Mouse (Mus musculus): Measurements from ENCODE around the gene Xrcc4.
"Not testable (repeated sequence)": the region's sequence is repeated elsewhere in the genome, so short reads cannot be mapped to it uniquely, and the experiment has no call there.

Gene Xrcc4

GRCm38 (mm10) chr13:89814543-89814942, 274.9 kb downstream of the Xrcc4 start:
- DNase-seq (ENCODE audit: low read depth, low spot score) = no peak

GRCm38 (mm10) chr13:89812169-89812568, 277.2 kb downstream of the Xrcc4 start:
- DNase-seq (ENCODE audit: low read depth, low spot score) = no peak

- no peak for DNase-seq (ENCODE audit: low read depth, low spot score)
Measured at GRCm38 (mm10) chr13:89809024-89809423, 280.4 kb downstream of the Xrcc4 start.

GRCm38 (mm10) chr13:89801901-89802300, 287.5 kb downstream of the Xrcc4 start:
- DNase-seq (ENCODE audit: low read depth, low spot score) = no peak

- no peak for DNase-seq (ENCODE audit: low read depth, low spot score)
Measured at GRCm38 (mm10) chr13:89797721-89798120, 291.7 kb downstream of the Xrcc4 start.

- no peak for DNase-seq (ENCODE audit: low read depth, low spot score)
Measured at GRCm38 (mm10) chr13:89791475-89791874, 297.9 kb downstream of the Xrcc4 start.

- no peak for DNase-seq (ENCODE audit: low read depth, low spot score)
Measured at GRCm38 (mm10) chr13:89782886-89783285, 306.5 kb downstream of the Xrcc4 start.

- no peak for DNase-seq (ENCODE audit: low read depth, low spot score)
Measured at GRCm38 (mm10) chr13:89780276-89780675, 309.1 kb downstream of the Xrcc4 start.

- DNase-seq (ENCODE audit: low read depth, low spot score) = peak; percentile 56
Measured at GRCm38 (mm10) chr13:89779208-89779911, 310.0 kb downstream of the Xrcc4 start.

GRCm38 (mm10) chr13:89777764-89778163, 311.6 kb downstream of the Xrcc4 start:
- no peak for DNase-seq (ENCODE audit: low read depth, low spot score)

- no peak for DNase-seq (ENCODE audit: low read depth, low spot score)
Measured at GRCm38 (mm10) chr13:89777146-89777545, 312.3 kb downstream of the Xrcc4 start.

GRCm38 (mm10) chr13:89766551-89766950, 322.9 kb downstream of the Xrcc4 start:
- no peak for DNase-seq (ENCODE audit: low read depth, low spot score)

GRCm38 (mm10) chr13:89765966-89766365, 323.4 kb downstream of the Xrcc4 start:
- DNase-seq (ENCODE audit: low read depth, low spot score) = peak; percentile 3

- DNase-seq (ENCODE audit: low read depth, low spot score) = no peak
Measured at GRCm38 (mm10) chr13:89762339-89762738, 327.1 kb downstream of the Xrcc4 start.

- DNase-seq (ENCODE audit: low read depth, low spot score) = no peak
Measured at GRCm38 (mm10) chr13:89756347-89756746, 333.1 kb downstream of the Xrcc4 start.

GRCm38 (mm10) chr13:89750562-89750961, 338.8 kb downstream of the Xrcc4 start:
- not testable (repeated sequence) for DNase-seq (ENCODE audit: low read depth, low spot score)

GRCm38 (mm10) chr13:89743201-89743600, 346.2 kb downstream of the Xrcc4 start:
- DNase-seq (ENCODE audit: low read depth, low spot score) = no peak

GRCm38 (mm10) chr13:89742686-89743200, 346.7 kb downstream of the Xrcc4 start:
- no peak for DNase-seq (ENCODE audit: low read depth, low spot score)

- DNase-seq (ENCODE audit: low read depth, low spot score) = peak; percentile 26
Measured at GRCm38 (mm10) chr13:89741766-89742685, 347.4 kb downstream of the Xrcc4 start, which contains the start of gene Vcan. Gene Vcan (minus strand): TSS chr13:89742509.

- peak; percentile 4 for DNase-seq (ENCODE audit: low read depth, low spot score)
Measured at GRCm38 (mm10) chr13:89741116-89741551, 348.3 kb downstream of the Xrcc4 start.

GRCm38 (mm10) chr13:89740243-89741115, 348.9 kb downstream of the Xrcc4 start:
- DNase-seq (ENCODE audit: low read depth, low spot score) = peak; percentile 57
